Mouse (Mus musculus) C2C12 (cell line): ENCODE results near the gene Rps26.

Source experiments
- CEBPB ChIP-seq: IDR thresholded peaks from one replicate; pipeline ENCODE4 v1.6.1; 2011; ENCODE audit warnings: low read depth, mild to moderate bottlenecking, control low read depth, moderate library complexity
- CTCF ChIP-seq: IDR thresholded peaks from one replicate; pipeline ENCODE4 v1.5.1; 2011; ENCODE audit not compliant: control insufficient read depth, insufficient read depth, insufficient read length
- MAX ChIP-seq: IDR thresholded peaks from one replicate; pipeline ENCODE4 v1.6.1; 2011; ENCODE audit warnings: mild to moderate bottlenecking, control low read depth
- USF1 ChIP-seq: IDR thresholded peaks from one replicate; pipeline ENCODE4 v1.6.1; 2011; ENCODE audit warnings: low read depth, mild to moderate bottlenecking, control low read depth, moderate library complexity

DNA sequence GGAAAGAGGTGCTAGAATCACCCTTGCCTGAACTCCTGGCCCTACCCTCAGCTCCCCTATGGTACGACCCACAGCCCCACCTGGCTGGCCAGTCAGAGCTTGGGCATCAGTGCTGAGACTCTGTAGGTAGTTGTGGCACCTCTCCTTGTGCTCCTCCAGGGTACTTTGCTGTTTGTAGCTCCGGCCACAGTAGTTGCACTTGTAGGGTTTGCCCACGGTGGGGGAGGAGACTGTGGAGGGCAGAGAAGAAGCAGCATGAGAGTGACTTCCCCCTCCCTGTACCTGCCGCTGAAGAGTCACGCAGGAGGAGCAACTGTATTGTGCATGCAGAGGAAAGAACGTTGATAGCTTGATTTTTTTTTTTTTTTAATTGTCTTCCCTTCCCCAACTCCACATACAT lies 10.0 kb upstream of the Rps26 start:
- no peak for TF ChIP-seq CTCF
- no peak for TF ChIP-seq CEBPB
- no peak for TF ChIP-seq MAX
- no peak for TF ChIP-seq USF1
